Mouse (Mus musculus): ENCODE data around the gene Prr13. TPM values are rescaled to one million over a fixed set of nuclear protein-coding genes. Genes with fewer than 3 reads are reported as not detected.

The Prr13 gene
- polyA plus RNA-seq (2012; rRNA removed; ENCODE audit: low replicate concordance): 198 and 203 TPM in 2 replicates

GRCm38 (mm10) chr15:102458904-102459317, at the start of gene Prr13:
TSS of gene Prr13 (plus strand) at chr15:102459028.

GRCm38 (mm10) chr15:102445146-102445545, 13.7 kb upstream of the Prr13 start, which contains the start of gene Amhr2:
TSS of gene Amhr2 (plus strand) at chr15:102445367.

DNA sequence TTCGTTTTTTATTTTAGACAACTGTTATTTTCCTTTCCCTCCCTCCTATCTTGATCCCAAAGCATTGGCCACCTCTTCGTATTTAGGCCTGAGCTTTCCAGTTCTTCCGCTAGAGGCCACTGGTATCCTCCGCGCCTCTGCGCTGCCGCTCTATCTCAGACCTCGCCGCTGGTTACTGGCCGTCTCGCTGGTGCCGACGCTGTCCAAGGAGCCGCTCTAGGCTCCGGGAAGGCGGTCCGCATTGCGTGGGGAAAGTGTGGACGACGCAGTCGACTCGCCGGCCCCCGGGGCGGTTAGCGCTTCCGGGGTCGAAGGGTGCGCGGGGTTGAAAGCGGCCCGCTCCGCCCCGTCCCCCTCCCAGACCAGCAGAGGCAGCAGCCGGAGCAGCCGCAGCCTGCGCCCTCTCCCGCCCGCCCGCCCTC, 11.4 kb downstream of the Prr13 start, which contains the start of gene Pcbp2:
Pcbp2 (plus strand) TSS at position 357 of the 422 bp plus-strand sequence.

DNA sequence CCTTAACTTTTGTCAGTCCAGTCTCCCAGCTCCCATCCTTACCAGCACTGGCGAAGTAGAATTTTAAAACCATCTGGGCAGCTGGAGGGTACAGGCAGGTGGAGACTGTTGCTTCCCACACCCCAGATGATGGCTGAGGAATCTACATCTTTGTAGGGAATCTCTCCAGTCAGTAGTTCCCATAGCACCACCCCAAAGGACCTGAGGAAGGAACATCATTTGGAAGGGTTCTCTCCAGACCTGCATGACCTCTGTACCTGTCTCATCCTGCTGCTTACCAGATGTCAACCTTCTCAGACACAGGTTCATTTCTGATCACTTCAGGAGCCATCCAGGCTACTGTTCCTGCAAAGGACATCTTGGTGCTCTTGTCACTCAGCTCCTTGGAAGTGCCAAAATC, 44.6 kb downstream of the Prr13 start, which contains the start of gene Gm10337:
Gm10337 (plus strand) TSS at position 276 of the 400 bp plus-strand sequence.

Other genes with a start within 250 kb of the Prr13 start
- 54.5 and 78.5 TPM in 2 replicates for gene Itgb7, start 227.1 kb upstream of the Prr13 start, polyA plus RNA-seq (2012; rRNA removed; ENCODE audit: low replicate concordance)
- gene Rarg, start 201.5 kb upstream of the Prr13 start, polyA plus RNA-seq (2012; rRNA removed; ENCODE audit: low replicate concordance): 62.7 and 82.3 TPM in 2 replicates
- 0.20 and 0.32 TPM in 2 replicates for gene Gm9918, start 188.5 kb upstream of the Prr13 start, polyA plus RNA-seq (2012; rRNA removed; ENCODE audit: low replicate concordance)
- gene Mfsd5, start 179.6 kb upstream of the Prr13 start, polyA plus RNA-seq (2012; rRNA removed; ENCODE audit: low replicate concordance): 117 and 134 TPM in 2 replicates
- gene Espl1, start 162.8 kb upstream of the Prr13 start, polyA plus RNA-seq (2012; rRNA removed; ENCODE audit: low replicate concordance): 2.8 and 2.9 TPM in 2 replicates
- 50.1 and 98.8 TPM in 2 replicates for gene Pfdn5, start 132.9 kb upstream of the Prr13 start, polyA plus RNA-seq (2012; rRNA removed; ENCODE audit: low replicate concordance)
- gene Myg1, start 127.3 kb upstream of the Prr13 start, polyA plus RNA-seq (2012; rRNA removed; ENCODE audit: low replicate concordance): 57.4 and 61.0 TPM in 2 replicates
- gene Aaas, start 108.3 kb upstream of the Prr13 start, polyA plus RNA-seq (2012; rRNA removed; ENCODE audit: low replicate concordance): 47.2 and 52.8 TPM in 2 replicates
- 0.20 and 0.33 TPM in 2 replicates for gene Sp7, start 91.8 kb upstream of the Prr13 start, polyA plus RNA-seq (2012; rRNA removed; ENCODE audit: low replicate concordance)
- gene Sp1, start 52.9 kb upstream of the Prr13 start, polyA plus RNA-seq (2012; rRNA removed; ENCODE audit: low replicate concordance): 19.4 and 25.9 TPM in 2 replicates
- 3.6 and 6.7 TPM in 2 replicates for gene Amhr2, start 13.7 kb upstream of the Prr13 start, polyA plus RNA-seq (2012; rRNA removed; ENCODE audit: low replicate concordance)
- gene Pcbp2, start 11.5 kb downstream of the Prr13 start, polyA plus RNA-seq (2012; rRNA removed; ENCODE audit: low replicate concordance): 437 and 514 TPM in 2 replicates
- not detected in 2 replicates for gene Gm10337, start 44.7 kb downstream of the Prr13 start, polyA plus RNA-seq (2012; rRNA removed; ENCODE audit: low replicate concordance)
- gene Map3k12, start 58.0 kb downstream of the Prr13 start, polyA plus RNA-seq (2012; rRNA removed; ENCODE audit: low replicate concordance): 10.0 and 11.0 TPM in 2 replicates
- 69.0 and 82.6 TPM in 2 replicates for gene Tarbp2, start 59.2 kb downstream of the Prr13 start, polyA plus RNA-seq (2012; rRNA removed; ENCODE audit: low replicate concordance)
- 9.0 and 11.3 TPM in 2 replicates for gene Npff, start 65.9 kb downstream of the Prr13 start, polyA plus RNA-seq (2012; rRNA removed; ENCODE audit: low replicate concordance)
- gene Gm28047, start 166.0 kb downstream of the Prr13 start, polyA plus RNA-seq (2012; rRNA removed; ENCODE audit: low replicate concordance): 0.29 TPM in 1 of 2 replicates, not detected in the other
- 99.1 and 202 TPM in 2 replicates for gene Atf7, start 166.4 kb downstream of the Prr13 start, polyA plus RNA-seq (2012; rRNA removed; ENCODE audit: low replicate concordance)
- 329 and 421 TPM in 2 replicates for gene Atp5g2, start 213.3 kb downstream of the Prr13 start, polyA plus RNA-seq (2012; rRNA removed; ENCODE audit: low replicate concordance)